Mouse (Mus musculus) cerebellum, adult 8-10 months (tissue): ENCODE results near the gene Lmna.
A peak's percentile ranks its signal among the peaks of the same experiment; 100 is the strongest.

ENCODE experiments used
- DNase-seq: peaks from one replicate; pipeline ENCODE4 v3.0.0; 2022

Gene Lmna

GRCm38 (mm10) chr3:88518411-88518810 is 8.7 kb upstream of the Lmna start:
- no peak for DNase-seq

GRCm38 (mm10) chr3:88516407-88516806 is 6.7 kb upstream of the Lmna start:
- DNase-seq = no peak

GRCm38 (mm10) chr3:88515095-88515386 is 5.3 kb upstream of the Lmna start:
- DNase-seq = no peak

GRCm38 (mm10) chr3:88514231-88515094 is 4.7 kb upstream of the Lmna start:
- no peak for DNase-seq

- no peak for DNase-seq
Measured at GRCm38 (mm10) chr3:88513546-88514115, 3.9 kb upstream of the Lmna start.

GRCm38 (mm10) chr3:88512896-88513545 is 3.3 kb upstream of the Lmna start:
- DNase-seq = no peak

- DNase-seq = no peak
Measured at GRCm38 (mm10) chr3:88512141-88512895, 2.6 kb upstream of the Lmna start.

GRCm38 (mm10) chr3:88511559-88511958 is 1.8 kb upstream of the Lmna start:
- no peak for DNase-seq

GRCm38 (mm10) chr3:88510421-88511289 is 899 bp upstream of the Lmna start:
- no peak for DNase-seq

- no peak for DNase-seq
Measured at GRCm38 (mm10) chr3:88509250-88509649, 506 bp downstream of the Lmna start.

GRCm38 (mm10) chr3:88505765-88506164 is 4.0 kb downstream of the Lmna start:
- no peak for DNase-seq

- no peak for DNase-seq
Measured at GRCm38 (mm10) chr3:88505081-88505480, 4.7 kb downstream of the Lmna start.

GRCm38 (mm10) chr3:88503881-88504746 is 5.6 kb downstream of the Lmna start:
- no peak for DNase-seq

GRCm38 (mm10) chr3:88503505-88503863 is 6.3 kb downstream of the Lmna start:
- no peak for DNase-seq

GRCm38 (mm10) chr3:88502641-88503504 is 6.9 kb downstream of the Lmna start:
- DNase-seq = peak; percentile 90

- DNase-seq = no peak
Measured at GRCm38 (mm10) chr3:88502031-88502571, 7.7 kb downstream of the Lmna start.

- no peak for DNase-seq
Measured at GRCm38 (mm10) chr3:88501366-88502030, 8.3 kb downstream of the Lmna start.

GRCm38 (mm10) chr3:88500655-88501365 is 8.9 kb downstream of the Lmna start:
- DNase-seq = no peak

- no peak for DNase-seq
Measured at GRCm38 (mm10) chr3:88500087-88500486, 9.7 kb downstream of the Lmna start.
